Mouse (Mus musculus) bone marrow, adult 2 months (tissue): ENCODE data around the gene Psme3. TPM values are rescaled to one million over a fixed set of nuclear protein-coding genes. Genes with fewer than 3 reads are reported as not detected.

Experiments
- H3K27ac ChIP-seq: fragments of 200-500 bp; 2 replicates; pipeline ENCODE4 v1.5.1; 2012; ENCODE audit warnings: low read depth, mild to moderate bottlenecking, control low read depth, inconsistent platforms, low read length; ENCODE audit not compliant: control insufficient read depth, poor library complexity, insufficient read depth
- H3K4me1 ChIP-seq: fragments of 200-500 bp; 2 replicates; pipeline ENCODE4 v1.6.1; 2011; ENCODE audit warnings: low read length; ENCODE audit not compliant: control insufficient read depth, insufficient read depth
- H3K4me3 ChIP-seq: fragments of 200-500 bp; replicated peaks from 2 replicates; pipeline ENCODE3; 2011; ENCODE audit warnings: mild to moderate bottlenecking, low read depth, low read length, control low read depth; ENCODE audit not compliant: control insufficient read depth
- CTCF ChIP-seq: fragments of 200-500 bp; IDR thresholded peaks from 2 replicates; pipeline ENCODE4 v1.5.1; 2011; ENCODE audit warnings: low read length, control low read depth; ENCODE audit not compliant: control insufficient read depth, insufficient read depth
- POLR2A ChIP-seq: fragments of 200-500 bp; IDR thresholded peaks from 2 replicates; pipeline ENCODE4 v1.6.1; 2011; ENCODE audit warnings: low read depth, mild to moderate bottlenecking, control low read depth, low read length, borderline replicate concordance; ENCODE audit not compliant: control insufficient read depth
- WGBS: fragments of 180-500 bp; shearing (Covaris S2); methylation state at CpG from one replicate; pipeline ENCODE4 v1.1.7; 2018; 5-methylcytosine and 5-hydroxymethylcytosine counted together
- polyA plus RNA-seq: library from polyadenylated mRNA; stranded (reverse); fragments of >200 nt; gene quantifications from 2 replicates; pipeline ENCODE4 v1.2.4, GENCODE M21; 2011; ENCODE audit warnings: low replicate concordance; ENCODE audit not compliant: missing spikeins, insufficient read depth, insufficient read length

Psme3 gene
- polyA plus RNA-seq, 1 experiment = 114 TPM

DNA sequence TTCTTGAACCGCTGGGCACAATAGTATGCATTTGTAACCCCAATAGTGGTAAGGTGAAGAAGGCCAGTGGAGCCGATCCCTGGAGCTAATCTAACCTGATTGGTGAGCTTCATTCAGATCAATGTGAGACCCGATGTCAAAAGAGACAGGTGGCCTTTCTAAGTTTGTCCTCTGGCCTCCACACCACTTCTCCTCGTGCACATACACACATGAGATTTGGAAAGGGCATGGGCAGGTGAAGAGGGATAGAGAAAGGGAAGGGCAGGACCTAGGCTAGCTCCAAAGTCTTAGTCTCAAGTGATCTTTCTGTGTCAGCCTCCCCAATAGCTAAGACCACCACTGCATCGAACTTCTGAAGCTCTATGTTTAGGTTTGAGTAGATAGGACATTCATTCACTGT is 54.1 kb downstream of the Psme3 start:
- no peak overlapping the region for H3K4me3 ChIP-seq
- 70% methylated on average over 5 of the region's 5 CpGs for WGBS
- no peaks in the 10 kb centered on the region for H3K4me1 ChIP-seq
- no peak for TF ChIP-seq CTCF
- TF ChIP-seq POLR2A = no peak
- H3K27ac ChIP-seq = no peak overlapping the region

Other genes starting within 250 kb of the Psme3 start
- 3.4 and 5.6 TPM in 2 replicates for gene Naglu, start 246.2 kb upstream of the Psme3 start, polyA plus RNA-seq
- gene Hsd17b1, start 237.8 kb upstream of the Psme3 start, polyA plus RNA-seq = 0.97 and 2.3 TPM in 2 replicates
- gene Coasy, start 233.6 kb upstream of the Psme3 start, polyA plus RNA-seq = 11.2 and 25.5 TPM in 2 replicates
- gene Mlx, start 228.9 kb upstream of the Psme3 start, polyA plus RNA-seq = 15.3 and 23.6 TPM in 2 replicates
- 12.6 and 14.3 TPM in 2 replicates for gene Psmc3ip, start 220.8 kb upstream of the Psme3 start, polyA plus RNA-seq
- gene Retreg3, start 196.3 kb upstream of the Psme3 start, polyA plus RNA-seq = 34.4 and 49.4 TPM in 2 replicates
- 12.3 and 16.4 TPM in 2 replicates for gene Tubg1, start 196.3 kb upstream of the Psme3 start, polyA plus RNA-seq
- 3.4 TPM in 1 of 2 replicates, not detected in the other for gene Tubg2, start 160.3 kb upstream of the Psme3 start, polyA plus RNA-seq
- gene Cntnap1, start 145.7 kb upstream of the Psme3 start, polyA plus RNA-seq = 0.54 and 1.5 TPM in 2 replicates
- 2.0 and 2.1 TPM in 2 replicates for gene Plekhh3, start 144.9 kb upstream of the Psme3 start, polyA plus RNA-seq
- not detected in 2 replicates for gene Ccr10, start 140.8 kb upstream of the Psme3 start, polyA plus RNA-seq
- gene Ezh1, start 89.8 kb upstream of the Psme3 start, polyA plus RNA-seq = 21.2 and 35.8 TPM in 2 replicates
- 4.6 and 4.8 TPM in 2 replicates for gene Ramp2, start 70.2 kb upstream of the Psme3 start, polyA plus RNA-seq
- gene Vps25, start 62.5 kb upstream of the Psme3 start, polyA plus RNA-seq = 71.9 and 86.6 TPM in 2 replicates
- gene Wnk4, start 55.6 kb upstream of the Psme3 start, polyA plus RNA-seq = 5.5 and 19.8 TPM in 2 replicates
- gene Cntd1, start 37.2 kb upstream of the Psme3 start, polyA plus RNA-seq = 1.3 and 2.2 TPM in 2 replicates
- gene Coa3, start 37.1 kb upstream of the Psme3 start, polyA plus RNA-seq = 34.2 and 61.9 TPM in 2 replicates
- gene Becn1, start 13.9 kb upstream of the Psme3 start, polyA plus RNA-seq = 144 and 173 TPM in 2 replicates
- 11.0 and 12.4 TPM in 2 replicates for gene Aoc2, start 8.8 kb downstream of the Psme3 start, polyA plus RNA-seq
- gene Aoc3, start 14.4 kb downstream of the Psme3 start, polyA plus RNA-seq = 0.82 and 1.0 TPM in 2 replicates
- not detected in 2 replicates for gene G6pc, start 51.3 kb downstream of the Psme3 start, polyA plus RNA-seq
- gene Aarsd1, start 101.4 kb downstream of the Psme3 start, polyA plus RNA-seq = 17.9 and 28.0 TPM in 2 replicates
- gene Gm27029, start 108.6 kb downstream of the Psme3 start, polyA plus RNA-seq = 7.1 and 7.2 TPM in 2 replicates
- 3.5 and 10.7 TPM in 2 replicates for gene Rundc1, start 108.9 kb downstream of the Psme3 start, polyA plus RNA-seq
- gene Ptges3l, start 109.1 kb downstream of the Psme3 start, polyA plus RNA-seq = 2.4 TPM in 1 of 2 replicates, not detected in the other
- 532 and 941 TPM in 2 replicates for gene Rpl27, start 126.1 kb downstream of the Psme3 start, polyA plus RNA-seq
- gene Ifi35, start 132.2 kb downstream of the Psme3 start, polyA plus RNA-seq = 24.9 and 45.0 TPM in 2 replicates
- 1.0 and 1.7 TPM in 2 replicates for gene Rnd2, start 148.8 kb downstream of the Psme3 start, polyA plus RNA-seq
- gene Vat1, start 150.0 kb downstream of the Psme3 start, polyA plus RNA-seq = 10.6 and 19.0 TPM in 2 replicates
- gene Brca1, start 235.7 kb downstream of the Psme3 start, polyA plus RNA-seq = 10.2 and 16.7 TPM in 2 replicates
- 59.3 and 81.1 TPM in 2 replicates for gene Nbr1, start 235.9 kb downstream of the Psme3 start, polyA plus RNA-seq